Mouse (Mus musculus) G1E (cell line): ENCODE results near the gene Ptpru.

Experiments
- CTCF ChIP-seq: IDR thresholded peaks from 2 replicates; pipeline ENCODE4 v1.5.1; 2012; ENCODE audit warnings: low read depth, low read length, inconsistent platforms, mixed read lengths
- GATA1 ChIP-seq: IDR thresholded peaks from 2 replicates; pipeline ENCODE4 v1.6.1; 2012; ENCODE audit warnings: borderline replicate concordance, low read length, inconsistent platforms, mixed read lengths
- TAL1 ChIP-seq: conservative IDR thresholded peaks from 2 replicates; pipeline ENCODE4 v1.6.1; 2012; ENCODE audit warnings: low read depth, low read length, inconsistent platforms, mixed read lengths

GRCm38 (mm10) chr4:131778616-131779275, 59.3 kb downstream of the Ptpru start:
- no peak for TF ChIP-seq CTCF
- no peak for TF ChIP-seq TAL1
- TF ChIP-seq GATA1: no peak
